Mouse (Mus musculus): ENCODE measurements at regions not wholly inside any gene's neighbourhood (a gene's known extent, or its start where the extent isn't known, plus 50 kb on each side); places are given as distances from the start of the nearest gene placed in this dataset.

GRCm38 (mm10) chr1:176359992-176360724 is 85.0 kb upstream of the Pld5 start:
- TF ChIP-seq CTCF (IDR thresholded peaks at IDR 0.05; ENCODE audit: low read depth) (no peak), EP300 (optimal IDR thresholded peaks at IDR 0.05) (no peak)
